Mouse (Mus musculus) cerebellum, adult 8-10 months (tissue): ENCODE measurements at regions not wholly inside any gene's neighbourhood (a gene's known extent, or its start where the extent isn't known, plus 50 kb on each side); places are given as distances from the start of the nearest gene placed in this dataset.

ENCODE experiments used
- DNase-seq: peaks from one replicate; pipeline ENCODE4 v3.0.0; 2022

DNA sequence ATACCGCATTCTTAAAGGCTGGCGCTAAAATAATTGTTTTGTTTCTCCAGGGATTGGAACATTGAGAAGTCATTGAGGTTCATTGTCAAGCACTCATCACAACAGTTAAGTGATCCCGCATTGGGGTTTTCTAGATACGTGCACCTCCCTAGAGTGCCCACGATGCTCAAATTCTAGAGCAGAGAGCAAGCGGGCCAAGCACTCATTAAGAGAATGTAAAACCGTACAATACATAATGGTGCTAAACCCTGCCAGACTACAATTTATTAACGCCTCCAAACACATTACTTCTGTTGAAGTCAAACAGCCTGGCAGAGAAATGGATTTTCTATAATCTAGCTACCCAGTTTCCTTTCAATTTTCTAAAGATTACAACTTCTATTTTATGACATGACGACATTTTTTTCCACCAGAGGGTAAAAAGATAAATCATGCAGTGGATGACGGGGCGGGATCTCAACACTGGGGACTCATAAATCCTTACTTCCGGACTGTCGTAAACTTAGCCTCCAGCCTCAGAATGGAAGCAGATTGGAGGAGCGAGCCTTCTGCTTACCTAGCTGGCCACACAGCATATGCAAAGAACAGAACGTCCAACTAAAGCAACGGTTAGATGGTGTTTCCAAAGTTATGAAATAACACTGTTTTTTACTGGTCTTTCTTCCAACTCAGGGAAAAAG lies 482.8 kb downstream of the Rps29 start:
- DNase-seq = no peak

DNA sequence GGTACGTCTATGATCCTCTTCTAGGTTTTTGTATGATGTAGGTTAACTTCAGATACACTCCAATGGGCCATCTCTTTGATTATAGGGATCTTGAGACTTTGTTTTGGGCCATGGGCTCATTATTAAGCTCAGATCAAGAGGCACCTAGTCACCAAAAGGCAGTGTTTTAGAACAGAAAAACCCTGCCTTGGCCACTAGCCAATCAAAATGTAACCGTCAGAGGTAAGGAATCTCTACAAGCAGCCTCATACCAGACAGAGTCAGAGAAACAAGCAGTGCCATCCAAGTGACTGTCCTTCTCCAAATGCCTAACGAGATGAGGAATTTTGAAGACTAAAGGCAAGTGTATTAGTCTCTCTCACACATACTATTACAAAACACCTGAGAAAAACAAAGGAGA lies 487.0 kb downstream of the Rps29 start:
- DNase-seq = no peak

DNA sequence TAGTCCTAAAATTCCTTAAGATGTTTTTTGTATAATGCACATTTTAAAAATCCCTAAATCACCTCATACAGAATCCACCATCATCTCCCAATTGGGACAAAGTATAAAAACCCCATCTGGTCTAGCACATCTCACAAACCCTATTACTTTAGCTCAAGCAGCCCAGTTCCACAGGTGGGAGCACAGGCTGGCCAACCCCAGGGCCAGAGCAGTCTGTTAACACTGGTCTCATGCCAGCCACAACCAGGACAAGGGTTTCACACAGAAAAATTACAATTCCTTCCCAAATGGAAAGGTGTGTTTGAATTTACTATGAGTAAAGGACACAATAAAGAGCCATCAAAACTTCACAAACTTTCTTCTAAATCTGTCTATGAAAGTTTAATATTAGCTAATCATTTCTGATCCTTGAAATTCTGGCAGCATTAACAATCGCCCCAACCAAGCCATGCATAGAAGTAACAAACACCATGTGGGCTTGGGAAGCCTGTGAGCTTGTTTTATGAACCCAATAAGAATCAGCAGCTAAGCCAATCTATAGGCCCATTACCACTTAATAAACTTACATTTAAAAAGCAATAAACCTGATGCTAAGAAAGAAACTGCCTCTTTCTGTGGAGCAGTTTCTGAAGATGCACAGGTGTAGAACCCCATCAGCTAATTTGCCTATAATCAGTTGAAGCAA lies 512.9 kb downstream of the Rps29 start:
- no peak for DNase-seq

- DNase-seq = no peak
These were observed 515.3 kb downstream of the Rps29 start for GRCm38 (mm10) chr12:68643671-68644070.

DNA sequence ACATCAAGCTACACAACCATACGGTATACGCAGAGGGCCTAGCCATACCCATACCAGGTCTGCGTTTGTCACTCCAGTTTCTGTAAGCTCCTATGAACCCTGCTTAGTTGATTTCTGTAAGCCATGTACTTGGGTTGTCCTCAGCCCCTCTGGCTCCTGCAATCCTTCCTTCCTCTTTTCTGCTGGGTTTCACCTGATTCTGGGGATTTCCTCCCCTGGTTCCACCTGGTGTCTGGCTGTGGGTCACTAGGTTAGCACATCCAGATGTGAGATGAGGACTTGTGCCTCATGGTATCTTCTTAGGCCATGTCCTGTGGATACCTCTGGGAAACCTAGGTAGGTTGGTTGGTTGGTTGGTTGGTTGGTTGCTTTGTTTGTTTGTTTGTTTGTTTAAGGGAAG lies 526.5 kb downstream of the Rps29 start:
- no peak for DNase-seq

- no peak for DNase-seq
These were observed 540.6 kb downstream of the Rps29 start for GRCm38 (mm10) chr12:68618337-68618736.

DNA sequence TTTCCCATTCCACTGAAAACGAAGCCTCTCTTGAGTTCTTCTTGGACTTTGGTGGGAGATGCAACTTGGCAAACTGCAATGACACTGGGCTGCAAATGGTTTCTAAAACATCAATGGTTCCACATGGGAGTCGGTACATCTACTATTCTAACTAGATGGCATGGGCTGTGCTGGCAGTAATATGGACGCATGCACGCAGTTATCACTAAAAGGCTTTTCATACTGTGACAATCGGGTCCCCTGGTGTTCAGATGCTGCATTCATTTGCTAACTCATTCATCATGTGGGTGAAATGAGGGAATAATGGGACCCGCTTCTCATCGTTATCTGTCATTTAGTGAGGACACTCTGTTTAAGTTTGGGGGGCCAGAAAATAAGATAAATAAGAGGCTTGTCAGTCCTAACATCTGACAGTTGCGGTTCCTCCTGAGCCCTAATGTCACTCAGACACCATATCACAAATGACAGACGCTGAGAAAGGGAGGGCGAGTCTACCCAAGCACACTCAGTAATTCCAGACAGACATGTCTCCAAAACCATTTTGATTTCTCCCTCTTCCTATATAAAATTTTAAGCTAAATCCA lies 553.5 kb downstream of the Rps29 start:
- DNase-seq = no peak

GRCm38 (mm10) chr12:68604524-68605299 lies 554.3 kb downstream of the Rps29 start:
- DNase-seq = no peak

GRCm38 (mm10) chr12:68602682-68603081 lies 556.3 kb downstream of the Rps29 start:
- DNase-seq = no peak

DNA sequence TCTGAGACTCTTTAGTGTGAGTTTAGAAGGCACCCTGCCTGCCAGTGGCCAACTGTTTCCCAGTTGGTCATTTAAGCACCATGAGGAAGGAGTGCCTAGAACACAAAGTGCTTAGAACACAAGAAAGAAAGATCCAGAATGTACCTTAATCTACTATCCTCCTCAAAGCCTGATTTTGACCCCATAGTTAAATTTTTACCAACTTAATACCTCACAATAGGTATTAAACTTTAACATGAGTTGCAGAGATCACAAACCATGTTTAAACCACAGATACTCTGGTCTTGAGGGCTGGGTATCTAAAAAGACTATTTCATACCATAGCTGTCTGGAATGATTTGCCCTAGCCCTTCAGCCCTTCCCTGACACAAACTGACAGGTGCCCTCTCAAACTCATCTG lies 557.6 kb downstream of the Rps29 start:
- no peak for DNase-seq

GRCm38 (mm10) chr12:68599681-68600596 lies 559.0 kb downstream of the Rps29 start:
- peak; percentile 5 for DNase-seq

DNA sequence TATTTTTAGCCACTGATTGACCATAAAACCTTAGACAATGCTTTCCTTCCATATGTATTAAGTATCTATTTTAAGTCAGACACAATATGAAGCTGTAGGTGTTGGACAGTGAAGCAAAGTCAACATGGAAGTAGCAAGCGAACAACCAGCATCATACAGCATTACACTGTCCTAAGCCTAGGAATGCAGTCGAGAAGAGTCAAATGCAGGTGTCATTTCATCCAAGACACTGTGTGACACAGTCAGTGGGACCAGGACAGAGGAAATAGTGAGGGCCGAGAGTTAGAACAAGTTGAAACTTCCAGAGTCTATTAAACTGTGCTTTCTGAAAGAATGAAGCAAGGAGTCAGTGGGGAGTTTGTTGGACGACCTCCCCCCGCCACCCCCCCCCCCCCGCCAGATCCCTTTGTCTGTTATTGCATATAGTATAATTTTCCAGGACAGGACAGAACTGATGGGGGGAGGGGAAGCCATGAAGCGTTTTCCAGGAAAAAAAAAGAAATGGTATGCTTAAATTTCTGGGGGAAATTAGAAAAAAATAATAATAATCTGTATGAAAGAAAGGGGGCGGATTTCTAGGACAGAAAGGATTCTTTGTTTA lies 559.9 kb downstream of the Rps29 start:
- no peak for DNase-seq

- no peak for DNase-seq
These were observed 573.5 kb downstream of the Rps29 start for GRCm38 (mm10) chr12:68585524-68585872.

DNA sequence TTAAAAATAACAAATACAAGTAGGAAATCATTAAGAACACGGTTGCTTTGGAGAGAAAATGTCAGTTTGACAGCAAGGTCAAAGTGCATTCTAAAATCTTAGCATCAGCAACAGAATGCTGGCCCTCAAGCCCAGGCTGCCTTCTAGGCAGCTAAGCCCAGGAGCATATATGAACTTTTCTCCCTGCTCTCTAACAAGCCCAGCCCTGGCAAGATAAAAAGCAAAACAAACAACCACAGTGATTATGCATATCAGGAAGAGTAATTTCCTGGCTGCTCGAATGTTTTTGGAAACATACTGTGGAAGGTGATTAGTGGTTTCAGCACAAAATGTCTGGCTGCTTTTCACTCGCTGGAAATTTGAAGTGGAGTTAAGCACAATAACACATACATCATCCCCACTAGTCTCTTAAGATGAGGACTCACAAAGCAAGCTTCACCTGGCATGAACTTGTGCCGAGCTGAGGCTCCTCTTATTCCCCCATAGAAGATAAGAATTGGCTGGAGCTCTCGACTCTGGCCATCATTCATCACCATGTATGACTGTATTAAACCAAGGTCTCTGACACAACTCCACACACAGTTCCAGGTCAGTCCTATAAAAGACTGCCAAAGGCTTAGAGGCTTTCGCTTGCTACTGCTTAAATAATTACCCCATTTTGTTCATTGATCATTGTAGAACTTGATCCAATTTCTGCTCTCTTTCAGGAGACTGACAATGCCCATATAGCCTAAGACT lies 574.0 kb downstream of the Rps29 start:
- DNase-seq = no peak

DNA sequence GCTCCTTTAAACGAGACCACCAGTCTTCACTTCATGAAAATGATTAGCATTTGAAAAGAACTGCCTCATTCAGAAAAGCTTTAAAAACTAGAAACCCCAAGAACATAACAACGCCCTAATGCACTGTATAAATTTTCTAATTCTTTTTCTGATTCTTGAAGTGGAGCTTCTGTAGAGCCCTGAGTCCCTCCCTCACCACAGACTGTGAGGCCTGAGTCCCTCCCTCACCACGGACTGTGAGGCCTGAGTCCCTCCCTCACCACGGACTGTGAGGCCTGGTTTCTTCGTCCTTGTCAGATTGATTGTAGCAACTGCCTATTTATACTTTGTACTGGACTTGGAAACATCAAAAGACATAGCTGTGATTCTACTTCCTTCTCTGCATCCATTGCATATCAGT lies 579.1 kb downstream of the Rps29 start:
- DNase-seq = no peak

DNA sequence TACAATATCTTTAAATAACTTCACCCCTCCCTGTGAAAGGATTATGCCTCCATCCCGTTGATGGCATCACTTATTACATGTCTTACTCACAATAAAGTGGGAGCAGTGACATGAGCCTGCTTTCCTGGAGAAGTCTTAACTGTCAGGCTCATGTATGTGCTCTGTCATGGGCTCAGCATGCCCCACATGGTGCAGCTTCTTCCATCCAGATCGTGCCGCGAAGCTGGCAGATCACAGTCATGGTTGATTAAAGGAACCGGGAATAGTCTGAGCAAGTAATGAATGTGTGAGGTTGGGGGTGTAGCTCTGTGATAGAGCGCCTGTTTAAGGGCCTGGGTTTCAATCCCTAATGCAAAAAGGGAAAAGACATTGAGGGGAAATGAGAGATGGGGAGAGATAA lies 581.5 kb downstream of the Rps29 start:
- no peak for DNase-seq

- DNase-seq = no peak
These were observed 582.1 kb downstream of the Rps29 start for GRCm38 (mm10) chr12:68576855-68577254.

DNA sequence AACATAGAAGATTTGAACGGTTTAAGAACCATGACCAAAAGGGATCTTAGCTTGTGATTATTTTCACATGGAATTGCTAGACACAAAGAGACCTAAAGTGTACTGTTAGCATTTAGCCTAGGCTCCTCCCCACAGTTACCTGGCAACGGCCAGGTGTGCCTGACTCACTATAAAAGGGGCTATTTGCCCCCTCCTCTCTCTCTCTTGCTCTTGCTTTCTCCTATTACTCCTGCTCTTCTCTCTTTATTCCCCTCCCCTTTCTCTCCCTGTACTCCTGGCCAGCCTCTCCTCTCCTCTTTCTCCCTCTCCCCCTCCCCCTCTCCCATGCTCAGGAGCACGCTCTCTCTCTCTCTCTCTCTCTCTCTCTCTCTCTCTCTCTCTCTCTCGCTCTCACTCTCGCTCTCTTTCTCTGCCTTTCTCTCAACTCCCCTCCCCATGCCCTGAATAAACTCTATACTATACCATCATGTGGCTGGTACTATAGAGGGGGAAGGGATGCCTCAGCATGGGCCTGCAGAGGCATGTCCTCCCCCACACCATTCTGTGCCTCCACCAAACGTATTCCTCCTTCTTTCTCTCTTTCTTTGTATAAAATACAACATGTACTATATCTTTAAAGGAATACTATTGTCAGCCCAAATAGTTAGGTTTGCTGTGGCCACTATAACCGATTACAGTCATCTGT lies 603.9 kb downstream of the Rps29 start:
- no peak for DNase-seq

DNA sequence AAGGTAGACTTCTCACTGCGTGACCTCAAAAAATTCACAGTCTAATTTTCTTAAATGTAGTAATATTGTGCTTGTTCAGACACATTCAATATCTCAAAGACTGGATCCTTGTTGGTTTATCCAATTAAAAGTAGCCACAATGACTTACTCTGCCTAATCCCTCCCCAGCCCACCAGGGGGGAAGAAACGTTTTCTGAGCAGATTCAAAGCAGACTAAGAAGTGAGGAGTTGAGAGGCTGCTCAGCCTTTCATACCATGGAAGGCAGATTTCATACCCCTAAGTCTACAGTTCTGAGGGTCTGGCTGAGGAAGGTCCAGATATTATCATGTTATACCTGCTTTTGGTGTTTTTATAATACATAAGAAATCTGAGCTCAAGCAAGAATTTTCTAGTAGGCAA lies 604.7 kb downstream of the Rps29 start:
- DNase-seq = no peak

DNA sequence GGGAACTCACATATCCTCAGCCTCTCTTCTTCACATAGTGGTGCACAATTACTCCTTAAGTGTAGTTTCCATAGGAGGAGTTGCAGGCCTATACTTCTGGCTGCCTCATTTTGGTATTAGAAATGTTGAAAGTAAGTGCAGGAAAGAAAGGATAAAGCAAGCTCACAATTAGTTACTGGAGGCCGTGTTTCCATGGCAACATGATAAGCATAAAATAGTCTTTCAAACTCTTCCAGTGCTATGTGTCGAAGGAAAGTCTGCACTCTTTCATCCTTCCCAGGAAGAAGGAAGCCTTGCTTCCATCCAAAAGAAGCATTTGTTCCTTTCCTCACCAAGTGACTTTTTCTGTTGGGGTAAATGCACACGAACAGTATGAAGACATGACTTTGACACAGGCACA lies 617.2 kb downstream of the Rps29 start:
- DNase-seq = no peak

DNA sequence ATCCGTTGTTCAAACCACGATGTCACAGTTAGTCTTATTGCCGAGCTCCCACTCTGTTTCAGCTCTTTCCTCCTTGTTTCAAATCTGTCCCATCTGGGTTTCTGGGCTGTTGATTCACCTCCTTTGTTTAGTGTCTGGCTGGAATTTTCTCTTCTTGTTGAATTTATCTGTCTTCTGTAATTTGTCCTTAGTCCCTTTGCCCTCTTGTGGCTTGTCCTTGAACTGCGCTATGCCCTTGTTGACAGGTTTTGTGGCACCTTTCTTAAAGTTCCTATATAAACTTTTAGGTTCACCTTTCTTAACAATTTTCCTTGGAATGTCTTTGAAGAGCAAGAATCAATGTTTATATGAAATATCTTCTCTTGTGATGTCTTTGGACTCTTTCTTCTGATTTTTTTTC lies 658.2 kb downstream of the Rps29 start:
- no peak for DNase-seq
